Mouse (Mus musculus) liver, adult 2 months (tissue): ENCODE data around the gene Pkp2.

Source experiments
- CTCF ChIP-seq: fragments of 200-500 bp; IDR thresholded peaks from 2 replicates; pipeline ENCODE4 v1.5.1; 2011; ENCODE audit warnings: low read depth, low read length, control low read depth
- POLR2A ChIP-seq: fragments of 200-500 bp; IDR thresholded peaks from 2 replicates; pipeline ENCODE4 v1.6.1; 2011; ENCODE audit warnings: low read length, control low read depth; ENCODE audit not compliant: insufficient read depth; ENCODE audit errors: extremely low read depth

GRCm38 (mm10) chr16:16260882-16261281 lies 47.8 kb downstream of the Pkp2 start:
- TF ChIP-seq CTCF (no peak), POLR2A (no peak)
